Mouse (Mus musculus) small intestine, adult 2 months (tissue): ENCODE measurements around the gene Chml. TPM values are rescaled to one million over a fixed set of nuclear protein-coding genes. Genes with fewer than 3 reads are reported as not detected.

Experiments
- H3K27ac ChIP-seq: fragments of 200-500 bp; 2 replicates; pipeline ENCODE4 v1.5.1; 2012; ENCODE audit warnings: low read depth, low read length, control low read depth, inconsistent platforms; ENCODE audit not compliant: insufficient read depth
- H3K27me3 ChIP-seq: fragments of 200-500 bp; 2 replicates; pipeline ENCODE4 v1.6.1; 2012; ENCODE audit warnings: mild to moderate bottlenecking, moderate library complexity, low read length, inconsistent platforms; ENCODE audit not compliant: control insufficient read depth, insufficient read depth
- H3K36me3 ChIP-seq: fragments of 200-500 bp; 2 replicates; pipeline ENCODE4 v1.6.1; 2012; ENCODE audit warnings: mild to moderate bottlenecking, low read length, control low read depth, inconsistent platforms; ENCODE audit not compliant: control insufficient read depth, insufficient read depth
- H3K4me1 ChIP-seq: fragments of 200-500 bp; 2 replicates; pipeline ENCODE4 v1.6.1; 2012; ENCODE audit warnings: low read length, inconsistent platforms, mixed read lengths; ENCODE audit not compliant: control insufficient read depth, insufficient read depth, insufficient read length
- H3K4me3 ChIP-seq: fragments of 200-500 bp; 2 replicates; pipeline ENCODE4 v1.5.1; 2012; ENCODE audit warnings: low read depth, mild to moderate bottlenecking, control low read depth, inconsistent platforms, low read length, moderate library complexity
- CTCF ChIP-seq: fragments of 200-500 bp; IDR thresholded peaks from 2 replicates; pipeline ENCODE4 v1.5.1; 2012; ENCODE audit warnings: low read depth, mild to moderate bottlenecking, control low read depth, inconsistent platforms, low read length, moderate library complexity, mixed read lengths; ENCODE audit not compliant: insufficient replicate concordance, insufficient read length; ENCODE audit errors: extremely low read depth
- POLR2A ChIP-seq: fragments of 200-500 bp; IDR thresholded peaks from 2 replicates; pipeline ENCODE4 v1.6.1; 2012; ENCODE audit warnings: low read depth, mild to moderate bottlenecking, control low read depth, inconsistent platforms, low read length, moderate library complexity
- WGBS: fragments of 180-500 bp; shearing (Covaris S2); methylation state at CpG from one replicate; pipeline ENCODE4 v1.1.7; 2018; 5-methylcytosine and 5-hydroxymethylcytosine counted together
- polyA plus RNA-seq: library from polyadenylated mRNA; depleted of rRNA; stranded (reverse); fragments of >200 nt; gene quantifications from 2 replicates; pipeline ENCODE4 v1.2.3, GENCODE M21; 2012; rRNA removed

Chml gene
- 10.4 and 19.5 TPM in 2 replicates for polyA plus RNA-seq

- TF ChIP-seq CTCF, result no peak
- TF ChIP-seq POLR2A, result peak; percentile 88
- Histone ChIP-seq H3K4me3 (peak within 1 kb of the TSS; percentile 90), H3K27ac (peak within 1 kb of the TSS; percentile 13), H3K4me1 (no peaks in the 10 kb centered on the region; the same call in 1 of the 2 replicates), H3K27me3 (no peaks in the 10 kb centered on the region), H3K36me3 (peaks cover 8% of the 10 kb centered on the region; the same call in 1 of the 2 replicates)
- WGBS, result under 1% methylated on average over 72 of the region's 73 CpGs
Observed at GRCm38 (mm10) chr1:175692246-175692996, at the start of gene Chml, which contains the start of gene Opn3. TSS of gene Chml (minus strand) at chr1:175692901. TSS of gene Opn3 (minus strand) at chr1:175692776.

GRCm38 (mm10) chr1:175725771-175726170, 33.1 kb upstream of the Chml start:
- TF ChIP-seq CTCF (no peak), POLR2A (no peak)
- Histone ChIP-seq H3K4me1 (no peaks in the 10 kb centered on the region), H3K27me3 (no peaks in the 10 kb centered on the region), H3K36me3 (no peaks in the 10 kb centered on the region), H3K4me3 (no peak overlapping the region), H3K27ac (no peak overlapping the region)
- WGBS, result 15% methylated on average over 7 of the region's 7 CpGs

- TF ChIP-seq POLR2A (no peak), CTCF (no peak)
- Histone ChIP-seq H3K27ac (no peak overlapping the region), H3K4me1 (no peaks in the 10 kb centered on the region), H3K36me3 (no peaks in the 10 kb centered on the region), H3K4me3 (no peak overlapping the region), H3K27me3 (no peaks in the 10 kb centered on the region)
- WGBS, result 82% methylated on average over 9 of the region's 9 CpGs
Observed at GRCm38 (mm10) chr1:175716832-175717231, 24.1 kb upstream of the Chml start.

- TF ChIP-seq CTCF (no peak), POLR2A (no peak)
- Histone ChIP-seq H3K4me3 (no peak overlapping the region), H3K27ac (no peak overlapping the region), H3K36me3 (no peaks in the 10 kb centered on the region), H3K27me3 (no peaks in the 10 kb centered on the region), H3K4me1 (no peaks in the 10 kb centered on the region)
- 74% methylated on average over 11 of the region's 11 CpGs for WGBS
Observed at GRCm38 (mm10) chr1:175712338-175712909, 19.7 kb upstream of the Chml start.

GRCm38 (mm10) chr1:175708013-175708412, 15.3 kb upstream of the Chml start:
- Histone ChIP-seq H3K4me1 (no peaks in the 10 kb centered on the region), H3K27ac (no peak overlapping the region), H3K36me3 (no peaks in the 10 kb centered on the region), H3K4me3 (no peak overlapping the region), H3K27me3 (no peaks in the 10 kb centered on the region)
- no peak for TF ChIP-seq CTCF
- TF ChIP-seq POLR2A, result no peak

GRCm38 (mm10) chr1:175707599-175707998, 14.9 kb upstream of the Chml start:
- WGBS, result 60% methylated on average over 5 of the region's 5 CpGs
- Histone ChIP-seq H3K36me3 (no peaks in the 10 kb centered on the region), H3K27ac (no peak overlapping the region), H3K4me3 (no peak overlapping the region), H3K27me3 (no peaks in the 10 kb centered on the region), H3K4me1 (no peaks in the 10 kb centered on the region)
- TF ChIP-seq CTCF, result no peak

- H3K4me1 ChIP-seq, result peaks cover 2% of the 10 kb centered on the region; the same call in 1 of the 2 replicates
- TF ChIP-seq CTCF (no peak), POLR2A (no peak)
- no peaks in the 10 kb centered on the region for H3K27me3 ChIP-seq
- H3K36me3 ChIP-seq, result no peaks in the 10 kb centered on the region
- no peak overlapping the region for H3K27ac ChIP-seq
- no peak overlapping the region for H3K4me3 ChIP-seq
- WGBS, result 23% methylated on average over 4 of the region's 4 CpGs
Observed at GRCm38 (mm10) chr1:175701145-175701544, 8.4 kb upstream of the Chml start.
